Mouse (Mus musculus) cortical plate, adult 2 months (tissue): ENCODE data around the gene Slc22a20. TPM values are rescaled to one million over a fixed set of nuclear protein-coding genes. Genes with fewer than 3 reads are reported as not detected.

Source experiments
- H3K27ac ChIP-seq: fragments of 200-500 bp; 2 replicates; pipeline ENCODE4 v1.5.1; 2012; ENCODE audit warnings: low read length, control low read depth, inconsistent platforms; ENCODE audit not compliant: insufficient read depth
- H3K4me1 ChIP-seq: fragments of 200-500 bp; 2 replicates; pipeline ENCODE4 v1.6.1; 2011; ENCODE audit warnings: low read length; ENCODE audit not compliant: control insufficient read depth, insufficient read depth
- H3K4me3 ChIP-seq: fragments of 200-500 bp; 2 replicates; pipeline ENCODE4 v1.5.1; 2011; ENCODE audit warnings: mild to moderate bottlenecking, low read length, control low read depth; ENCODE audit not compliant: insufficient read depth
- CTCF ChIP-seq: fragments of 200-500 bp; IDR thresholded peaks from 2 replicates; pipeline ENCODE4 v1.5.1; 2011; ENCODE audit warnings: mild to moderate bottlenecking, control low read depth, low read length; ENCODE audit not compliant: insufficient read depth; ENCODE audit errors: extremely low read depth
- POLR2A ChIP-seq: fragments of 200-500 bp; IDR thresholded peaks from 2 replicates; pipeline ENCODE4 v1.6.1; 2011; ENCODE audit warnings: mild to moderate bottlenecking, low read length, control low read depth; ENCODE audit not compliant: insufficient read depth; ENCODE audit errors: extremely low read depth
- polyA plus RNA-seq: library from polyadenylated mRNA; depleted of rRNA; stranded (reverse); fragments of >200 nt; gene quantifications from 2 replicates; pipeline ENCODE4 v1.2.3, GENCODE M21; 2012

Slc22a20 gene
- polyA plus RNA-seq, 1 experiment: not detected

- H3K27ac ChIP-seq: no peak overlapping the region
- H3K4me1 ChIP-seq: no peaks in the 10 kb centered on the region
- H3K4me3 ChIP-seq: no peak overlapping the region
- TF ChIP-seq POLR2A (no peak), CTCF (no peak)
Observed at GRCm38 (mm10) chr19:5965910-5966309, 20.0 kb downstream of the Slc22a20 start.

- Histone ChIP-seq H3K27ac (no peak overlapping the region), H3K4me3 (no peak overlapping the region), H3K4me1 (no peaks in the 10 kb centered on the region)
- TF ChIP-seq POLR2A (no peak), CTCF (peak; percentile 87)
Observed at GRCm38 (mm10) chr19:5965280-5965679, 20.7 kb downstream of the Slc22a20 start.

GRCm38 (mm10) chr19:5964804-5965203 lies 21.1 kb downstream of the Slc22a20 start:
- TF ChIP-seq CTCF (no peak), POLR2A (no peak)

GRCm38 (mm10) chr19:5963883-5964562 lies 21.9 kb downstream of the Slc22a20 start, which contains the start of gene Pola2:
Pola2 (minus strand) TSS chr19:5964202.
- Histone ChIP-seq H3K4me3 (peak within 1 kb of the TSS; percentile 67), H3K4me1 (no peaks in the 10 kb centered on the region), H3K27ac (no peak within 1 kb of the TSS)
- TF ChIP-seq CTCF (no peak), POLR2A (peak; percentile 78)

More at GRCm38 (mm10) chr19:5964804-5965203, 21.1 kb downstream of the Slc22a20 start:
- Histone ChIP-seq H3K4me1 (no peaks in the 10 kb centered on the region), H3K4me3 (no peak overlapping the region; the same call in 1 of the 2 replicates), H3K27ac (no peak overlapping the region)

GRCm38 (mm10) chr19:5962651-5963050 lies 23.3 kb downstream of the Slc22a20 start:
- H3K4me3 ChIP-seq: no peak overlapping the region
- H3K4me1 ChIP-seq: no peaks in the 10 kb centered on the region
- TF ChIP-seq POLR2A (no peak), CTCF (no peak)
- H3K27ac ChIP-seq: no peak overlapping the region

- no peaks in the 10 kb centered on the region for H3K4me1 ChIP-seq
- H3K27ac ChIP-seq: no peak overlapping the region
- TF ChIP-seq CTCF (no peak), POLR2A (no peak)
- H3K4me3 ChIP-seq: no peak overlapping the region
Observed at GRCm38 (mm10) chr19:5957371-5957770, 28.6 kb downstream of the Slc22a20 start.

- TF ChIP-seq POLR2A (no peak), CTCF (peak; percentile 87)
- Histone ChIP-seq H3K27ac (no peak overlapping the region), H3K4me3 (no peak overlapping the region), H3K4me1 (no peaks in the 10 kb centered on the region)
Observed at GRCm38 (mm10) chr19:5956685-5957084, 29.3 kb downstream of the Slc22a20 start.

- H3K27ac ChIP-seq: no peak overlapping the region
- no peak overlapping the region for H3K4me3 ChIP-seq
- TF ChIP-seq CTCF (no peak), POLR2A (no peak)
- no peaks in the 10 kb centered on the region for H3K4me1 ChIP-seq
Observed at GRCm38 (mm10) chr19:5955704-5956670, 30.0 kb downstream of the Slc22a20 start.

- H3K4me3 ChIP-seq: no peak overlapping the region
- no peak overlapping the region for H3K27ac ChIP-seq
- H3K4me1 ChIP-seq: no peaks in the 10 kb centered on the region
Observed at GRCm38 (mm10) chr19:5954936-5955335, 31.0 kb downstream of the Slc22a20 start.

More at GRCm38 (mm10) chr19:5954936-5955335, 31.0 kb downstream of the Slc22a20 start:
- TF ChIP-seq CTCF (no peak), POLR2A (no peak)
